Mouse (Mus musculus) CH12.LX (cell line): ENCODE measurements around the gene Sart3. TPM values are rescaled to one million over a fixed set of nuclear protein-coding genes. Genes with fewer than 3 reads are reported as not detected.

Source experiments
- DNase-seq: peaks from one replicate; pipeline ENCODE4 v3.0.0-alpha.2; 2013; ENCODE audit errors: extremely low read depth
- H3K27ac ChIP-seq: 2 replicates; pipeline ENCODE4 v1.5.1; 2012; ENCODE audit warnings: low read depth, mild to moderate bottlenecking, control low read depth, moderate library complexity; ENCODE audit not compliant: insufficient read depth
- H3K27me3 ChIP-seq: replicated peaks from 2 replicates; pipeline ENCODE3; 2012; ENCODE audit warnings: inconsistent platforms
- H3K36me3 ChIP-seq, 2 experiments: replicated peaks in 1 of 2; 2 replicates each; pipeline versions ENCODE3 to v1.6.1; 2012; ENCODE audit warnings: inconsistent platforms in 1 of 2, low read length in 1 of 2, mild to moderate bottlenecking in 1 of 2, mixed read lengths in 1 of 2, moderate library complexity in 1 of 2; ENCODE audit not compliant: control insufficient read depth in 1 of 2, insufficient read depth in 1 of 2
- H3K4me1 ChIP-seq, 2 experiments: 2 replicates each; pipeline ENCODE4 v1.6.1; 2012; ENCODE audit warnings: inconsistent platforms in 1 of 2, moderate library complexity in 1 of 2; ENCODE audit not compliant: insufficient read depth in 2 of 2, control insufficient read depth in 1 of 2
- H3K4me2 ChIP-seq: 2 replicates; pipeline ENCODE4 v1.6.1; 2012; ENCODE audit warnings: low read depth, mild to moderate bottlenecking, control low read depth; ENCODE audit not compliant: poor library complexity, insufficient read depth, severe bottlenecking
- H3K4me3 ChIP-seq, 3 experiments: fragments of 150-350 bp in 1 of 3; sonication (generic) in 1 of 3; replicated peaks in 1 of 3; 2 replicates each; pipeline versions ENCODE3 to v1.5.1; 2011 to 2012; ENCODE audit warnings: low read depth in 2 of 3, low read length in 2 of 3, mild to moderate bottlenecking in 2 of 3, moderate library complexity in 2 of 3, control low read depth in 1 of 3, improper control_type of control experiment in 1 of 3, inconsistent platforms in 1 of 3, mixed read lengths in 1 of 3; ENCODE audit not compliant: poor library complexity in 1 of 3
- H3K79me2 ChIP-seq: replicated peaks from 2 replicates; pipeline ENCODE4 v1.6.1; 2012; ENCODE audit warnings: mild to moderate bottlenecking, moderate library complexity; ENCODE audit not compliant: control insufficient read depth, poor library complexity, insufficient read depth, severe bottlenecking; ENCODE audit errors: extremely low read depth
- H3K9ac ChIP-seq: 2 replicates; pipeline ENCODE4 v1.6.1; 2012; ENCODE audit warnings: low read depth, mild to moderate bottlenecking, control low read depth, moderate library complexity; ENCODE audit not compliant: insufficient read depth
- H3K9me3 ChIP-seq: replicated peaks from 2 replicates; pipeline ENCODE3; 2012; ENCODE audit warnings: low read length, inconsistent platforms, mixed read lengths
- CHD1 ChIP-seq: IDR thresholded peaks from 2 replicates; pipeline ENCODE4 v1.6.1; 2012; ENCODE audit warnings: low read depth, low read length, improper control_type of control experiment, inconsistent platforms
- CHD2 ChIP-seq: IDR thresholded peaks from 2 replicates; pipeline ENCODE4 v1.6.1; 2011; ENCODE audit warnings: low read length, improper control_type of control experiment
- E2F4 ChIP-seq: IDR thresholded peaks from 2 replicates; pipeline ENCODE4 v1.6.1; 2011; ENCODE audit warnings: low read depth, low read length, improper control_type of control experiment; ENCODE audit not compliant: insufficient replicate concordance
- GABPA ChIP-seq: IDR thresholded peaks from 2 replicates; pipeline ENCODE4 v1.6.1; 2012; ENCODE audit warnings: low read depth, low read length, improper control_type of control experiment, inconsistent platforms; ENCODE audit not compliant: insufficient replicate concordance
- IRF4 ChIP-seq: IDR thresholded peaks from 2 replicates; pipeline ENCODE4 v1.6.1; 2014; ENCODE audit warnings: low read depth, mild to moderate bottlenecking, inconsistent platforms, low read length, improper control_type of control experiment
- JUN ChIP-seq: IDR thresholded peaks from 2 replicates; pipeline ENCODE4 v1.6.1; 2011; ENCODE audit warnings: low read depth, mild to moderate bottlenecking, low read length, improper control_type of control experiment, moderate library complexity; ENCODE audit not compliant: insufficient read depth
- JUND ChIP-seq: conservative IDR thresholded peaks from 2 replicates; pipeline ENCODE4 v1.6.1; 2011; ENCODE audit warnings: low read depth, low read length, improper control_type of control experiment
- KAT2A ChIP-seq: IDR thresholded peaks from 2 replicates; pipeline ENCODE4 v1.6.1; 2012; ENCODE audit warnings: low read length, improper control_type of control experiment, inconsistent platforms; ENCODE audit not compliant: insufficient replicate concordance
- MAFK ChIP-seq: IDR thresholded peaks from 2 replicates; pipeline ENCODE4 v1.6.1; 2011; ENCODE audit warnings: low read length, improper control_type of control experiment; ENCODE audit not compliant: insufficient replicate concordance
- MYC ChIP-seq: IDR thresholded peaks from 2 replicates; pipeline ENCODE4 v1.6.1; 2011; ENCODE audit warnings: low read depth, mild to moderate bottlenecking, improper control_type of control experiment, low read length
- NRF1 ChIP-seq: IDR thresholded peaks from 2 replicates; pipeline ENCODE4 v1.6.1; 2014; ENCODE audit warnings: low read depth, mild to moderate bottlenecking, inconsistent platforms, low read length, improper control_type of control experiment, moderate library complexity
- PAX5 ChIP-seq: IDR thresholded peaks from 2 replicates; pipeline ENCODE4 v1.6.1; 2012; ENCODE audit warnings: low read length, inconsistent platforms, mixed read lengths
- RAD21 ChIP-seq: IDR thresholded peaks from 2 replicates; pipeline ENCODE4 v1.6.1; 2011; ENCODE audit warnings: low read depth, mild to moderate bottlenecking, low read length, improper control_type of control experiment, moderate library complexity
- RCOR1 ChIP-seq: conservative IDR thresholded peaks from 2 replicates; pipeline ENCODE4 v1.6.1; 2012; ENCODE audit warnings: low read depth, mild to moderate bottlenecking, inconsistent platforms, low read length, improper control_type of control experiment
- TBP ChIP-seq: conservative IDR thresholded peaks from 2 replicates; pipeline ENCODE4 v1.6.1; 2011; ENCODE audit warnings: low read depth, low read length, improper control_type of control experiment
- UBTF ChIP-seq: IDR thresholded peaks from 2 replicates; pipeline ENCODE4 v1.6.1; 2012; ENCODE audit warnings: low read depth, mild to moderate bottlenecking, inconsistent platforms, low read length, improper control_type of control experiment, moderate library complexity
- USF1 ChIP-seq: IDR thresholded peaks from 2 replicates; pipeline ENCODE4 v1.6.1; 2014; ENCODE audit warnings: low read depth, mild to moderate bottlenecking, inconsistent platforms, low read length, improper control_type of control experiment
- USF2 ChIP-seq: conservative IDR thresholded peaks from 2 replicates; pipeline ENCODE4 v1.6.1; 2011; ENCODE audit warnings: low read depth, low read length, improper control_type of control experiment
- dilution Hi-C: fragments of 300-500 bp; cut with MboI; formaldehyde crosslinking; loops from 2 replicates; pipeline ENCODE4 v1.14.3; 2020; ENCODE audit warnings: low sequenced_read_pairs; ENCODE audit not compliant: extremely low pct_unique_long_range_greater_than_20kb, extremely low pct_ligation_motif_present
- in situ Hi-C: fragments of 300-500 bp; cut with MboI; formaldehyde crosslinking; loops from 3 replicates; pipeline ENCODE4 v1.14.3; 2019; ENCODE audit warnings: low sequenced_read_pairs, low pct_ligation_motif_present, low pct_unique_long_range_greater_than_20kb, mixed read lengths
- polyA plus RNA-seq: library from polyadenylated mRNA; unstranded; fragments of >175 nt; gene quantifications from 2 replicates; pipeline ENCODE4 v1.2.1, GENCODE M21; 2012; ENCODE audit warnings: low read depth; ENCODE audit not compliant: insufficient read length
- total RNA-seq, 2 experiments: library from RNA; depleted of rRNA; stranded (reverse); fragments of 300-350 nt in 1 of 2; fragments of >200 nt in 1 of 2; gene quantifications; 2 replicates each; pipeline ENCODE4 v1.2.3; 2012 to 2014

The Sart3 gene
- total and polyA plus RNA-seq, 3 experiments = 28.8 to 104 (median 67.0) TPM

- in situ Hi-C loops = no loop called here
- Histone ChIP-seq H3K4me3 (no peak overlapping the region), H3K27ac (no peak overlapping the region), H3K9me3 (peaks cover 7% of the 10 kb centered on the region), H3K4me1 (no peaks in the 10 kb centered on the region), H3K9ac (no peak overlapping the region), H3K4me2 (no peak overlapping the region), H3K36me3 (no peaks in the 10 kb centered on the region), H3K27me3 (peaks cover 60% of the 10 kb centered on the region)
- no peak for DNase-seq
- TF ChIP-seq TBP = no peak
- no peak for TF ChIP-seq MAFK
- TF ChIP-seq UBTF = no peak
- no peak for TF ChIP-seq JUND
- TF ChIP-seq CHD1 = no peak
- TF ChIP-seq RCOR1 = no peak
- TF ChIP-seq PAX5 = no peak
- no peak for TF ChIP-seq E2F4
- TF ChIP-seq JUN = no peak
- no peak for TF ChIP-seq IRF4
- TF ChIP-seq USF1 = no peak
- TF ChIP-seq USF2 = no peak
- no peak for TF ChIP-seq KAT2A
- no peak for TF ChIP-seq NRF1
- TF ChIP-seq, all 38 proteins: peak for 0
- dilution Hi-C loops = no loop called here
- H3K79me2 ChIP-seq = no peaks in the 10 kb centered on the region
These were observed 59.4 kb downstream of the Sart3 start for GRCm38 (mm10) chr5:113712861-113713260.

GRCm38 (mm10) chr5:113703803-113704585 is 68.3 kb downstream of the Sart3 start:
- in situ Hi-C loops (no loop called here), dilution Hi-C loops (no loop called here)
- H3K79me2 ChIP-seq = no peaks in the 10 kb centered on the region
- H3K4me2 ChIP-seq = no peak overlapping the region
- peaks cover 90% of the 10 kb centered on the region for H3K27me3 ChIP-seq
- peaks cover 3% of the 10 kb centered on the region for H3K9me3 ChIP-seq
- H3K4me1 ChIP-seq = no peaks in the 10 kb centered on the region
- DNase-seq = no peak
- TF ChIP-seq KAT2A (no peak), CHD2 (no peak), JUND (no peak), MAFK (no peak), RAD21 (no peak), JUN (no peak), MYC (no peak), GABPA (no peak)
- H3K9ac ChIP-seq = no peak overlapping the region
- H3K27ac ChIP-seq = no peak overlapping the region
- H3K36me3 ChIP-seq = no peaks in the 10 kb centered on the region
- no peak overlapping the region for H3K4me3 ChIP-seq
